In genomic region chr13:113734134-113734794, GRCm38 (mm10) we compare ENCODE assay signal across 8 mouse cellular contexts.
A peak's percentile ranks its signal among the peaks of the same experiment; 100 is the strongest.
DNase-seq lines count a peak whose midpoint lies in the region; ATAC-seq and TF ChIP-seq lines count a peak whose summit lies in the region.

No protein-coding gene starts in this region.

- H3K9ac ChIP-seq in lung, embryonic 14.5 days = no peak overlapping the region
- H3K9ac ChIP-seq in embryonic facial prominence, embryonic 14.5 days (ENCODE audit: low read depth, low read length) = no peak overlapping the region
- H3K9ac ChIP-seq in midbrain, postnatal 0 days (replicated peaks; ENCODE audit: low read length, poor library complexity, severe bottlenecking) = no peak overlapping the region

- no peak overlapping the region for H3K4me2 ChIP-seq in lung, embryonic 14.5 days
- no peak overlapping the region for H3K4me2 ChIP-seq in embryonic facial prominence, embryonic 14.5 days (ENCODE audit: low read depth, low read length)
- H3K4me2 ChIP-seq in midbrain, postnatal 0 days (ENCODE audit: low read depth, low read length, poor library complexity, severe bottlenecking) = no peak overlapping the region; the same call in 1 of the 2 replicates

- peak; percentile 68 for ATAC-seq in lung, embryonic 14.5 days (ENCODE audit: insufficient read depth)
- ATAC-seq in embryonic facial prominence, embryonic 14.5 days (ENCODE audit: low read depth) = 0 out of 2 replicates have a peak, but pooled peaks have one; percentile 50
- ATAC-seq in midbrain, postnatal 0 days (ENCODE audit: low FRiP score) = peak; percentile 94

- no peaks in the 10 kb centered on the region for H3K9me3 ChIP-seq in lung, embryonic 14.5 days (ENCODE audit: low read depth, low read length)
- H3K9me3 ChIP-seq in embryonic facial prominence, embryonic 14.5 days (ENCODE audit: control insufficient read depth, low read length) = no peaks in the 10 kb centered on the region
- no peaks in the 10 kb centered on the region for H3K9me3 ChIP-seq in midbrain, postnatal 0 days (ENCODE audit: low read length)

- H3K4me1 ChIP-seq in lung, embryonic 14.5 days (ENCODE audit: insufficient read depth) = no peaks in the 10 kb centered on the region
- no peaks in the 10 kb centered on the region for H3K4me1 ChIP-seq in lung, adult 2 months (ENCODE audit: control insufficient read depth, insufficient read depth, low read length)
- H3K4me1 ChIP-seq in embryonic facial prominence, embryonic 14.5 days (ENCODE audit: control insufficient read depth, insufficient read depth, low read length) = peaks cover 11% of the 10 kb centered on the region
- H3K4me1 ChIP-seq in midbrain, postnatal 0 days (ENCODE audit: insufficient read depth, low read length) = 0 out of 2 replicates have a peak, but pooled peaks cover 3% of the 10 kb centered on the region

- TF ChIP-seq POLR2A in lung, adult 2 months (IDR thresholded peaks at IDR 0.05; ENCODE audit: borderline replicate concordance, extremely low read depth, low read depth, low read length) = no peak

- 21% methylated on average over 5 of the region's 5 CpGs for WGBS in lung, embryonic 14.5 days
- 31% methylated on average over 5 of the region's 5 CpGs for WGBS in lung, adult 2 months
- 26% methylated on average over 5 of the region's 5 CpGs for WGBS in embryonic facial prominence, embryonic 14.5 days
- WGBS in midbrain, postnatal 0 days = 15% methylated on average over 5 of the region's 5 CpGs

- H3K27me3 ChIP-seq in lung, embryonic 14.5 days (ENCODE audit: insufficient read depth, low read length) = no peaks in the 10 kb centered on the region
- no peaks in the 10 kb centered on the region for H3K27me3 ChIP-seq in embryonic facial prominence, embryonic 14.5 days (replicated peaks; ENCODE audit: control insufficient read depth, insufficient read depth, low read length)
- no peaks in the 10 kb centered on the region for H3K27me3 ChIP-seq in midbrain, postnatal 0 days (ENCODE audit: insufficient read depth, low read length)

- H3K36me3 ChIP-seq in lung, embryonic 14.5 days (ENCODE audit: insufficient read depth) = no peaks in the 10 kb centered on the region
- no peaks in the 10 kb centered on the region for H3K36me3 ChIP-seq in embryonic facial prominence, embryonic 14.5 days (ENCODE audit: control insufficient read depth, insufficient read depth, low read length)
- no peaks in the 10 kb centered on the region for H3K36me3 ChIP-seq in midbrain, postnatal 0 days (ENCODE audit: insufficient read depth, low read length)

- no peak for TF ChIP-seq CTCF in lung, embryonic 14.5 days (IDR thresholded peaks at IDR 0.05; ENCODE audit: low read depth)
- TF ChIP-seq CTCF in lung, adult 2 months (IDR thresholded peaks at IDR 0.05; ENCODE audit: insufficient read depth, low read length) = no peak
- TF ChIP-seq CTCF in midbrain, postnatal 0 days (IDR thresholded peaks at IDR 0.05) = no peak

- H3K27ac ChIP-seq in lung, embryonic 14.5 days (ENCODE audit: low read depth) = peak overlapping the region; percentile 43; the same call in 1 of the 2 replicates
- H3K27ac ChIP-seq in embryonic facial prominence, embryonic 14.5 days (replicated peaks; ENCODE audit: low read depth, low read length) = no peak overlapping the region
- peak overlapping the region; percentile 83 for H3K27ac ChIP-seq in midbrain, postnatal 0 days (ENCODE audit: low read depth, low read length)

- no peak overlapping the region for H3K4me3 ChIP-seq in lung, embryonic 14.5 days (ENCODE audit: low read depth, low read length)
- H3K4me3 ChIP-seq in lung, adult 2 months (replicated peaks; ENCODE audit: extremely low read depth, low read depth, low read length) = no peak overlapping the region
- H3K4me3 ChIP-seq in embryonic facial prominence, embryonic 14.5 days (ENCODE audit: low read depth, low read length) = no peak overlapping the region
- no peak overlapping the region for H3K4me3 ChIP-seq in midbrain, postnatal 0 days (ENCODE audit: low read depth, low read length)

- peak; percentile 72 for DNase-seq in lung, embryonic 14.5 days
- no peak for DNase-seq in lung, adult 2 months
- DNase-seq in embryonic facial prominence, embryonic 14.5 days (ENCODE audit: low spot score) = peak; percentile 73
- peak; percentile 35 to 62 for DNase-seq in layer of hippocampus, adult 8-10 months (ENCODE audit: low spot score in 2 of 2)
- peak; percentile 89 for DNase-seq in midbrain, postnatal 0 days (ENCODE audit: low spot score)
- DNase-seq in gastrocnemius, adult 8-10 months (ENCODE audit: low spot score in 2 of 2) = no peak
- no peak for DNase-seq in yolk sac, embryonic 10.5 days (ENCODE audit: low spot score)
- no peak for DNase-seq in spleen, postnatal 36 days (ENCODE audit: low spot score in 2 of 2)

Comparison
In these comparisons a context has a peak if more than half of its experiments do, and no peak if none do; other contexts are left out.
1. DNase-seq: peak in lung, embryonic 14.5 days (single experiment), embryonic facial prominence, embryonic 14.5 days (single experiment), layer of hippocampus, adult 8-10 months (2 of 2) and midbrain, postnatal 0 days (single experiment); none in lung, adult 2 months (single experiment), gastrocnemius, adult 8-10 months (0 of 2), yolk sac, embryonic 10.5 days (single experiment) and spleen, postnatal 36 days (0 of 2).
2. Peak in every context shown above with its lines, with median percentiles within 50 percentile points of each other: ATAC-seq.